Mouse (Mus musculus) mature B cell (primary cell): ENCODE results near the gene P2ry6.

ENCODE experiments used
- in situ Hi-C: fragments of 300-500 bp; cut with MboI; formaldehyde crosslinking; loops from 2 replicates; pipeline ENCODE4 v1.14.3; 2019

P2ry6 gene

DNA sequence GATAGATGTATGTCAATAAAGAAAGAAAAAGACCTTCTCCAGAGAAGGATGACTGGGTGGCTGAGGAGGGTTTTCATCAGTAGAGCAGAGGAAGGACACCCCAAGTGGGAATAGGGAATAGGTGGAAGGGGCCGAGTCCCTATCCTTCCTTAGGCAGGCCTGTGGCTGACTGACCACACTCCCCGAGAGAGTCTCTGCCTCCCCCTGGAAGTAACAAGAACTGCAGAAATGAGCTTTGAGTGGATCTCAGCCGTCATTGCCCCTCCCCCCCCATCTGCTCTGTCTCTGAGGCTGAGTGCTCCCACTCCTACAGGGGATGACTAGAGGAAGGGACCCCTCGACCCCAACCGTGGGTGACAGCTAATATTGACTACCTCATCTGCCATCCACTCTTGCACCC, 33.3 kb downstream of the P2ry6 start:
- in situ Hi-C loops, result no loop called here

DNA sequence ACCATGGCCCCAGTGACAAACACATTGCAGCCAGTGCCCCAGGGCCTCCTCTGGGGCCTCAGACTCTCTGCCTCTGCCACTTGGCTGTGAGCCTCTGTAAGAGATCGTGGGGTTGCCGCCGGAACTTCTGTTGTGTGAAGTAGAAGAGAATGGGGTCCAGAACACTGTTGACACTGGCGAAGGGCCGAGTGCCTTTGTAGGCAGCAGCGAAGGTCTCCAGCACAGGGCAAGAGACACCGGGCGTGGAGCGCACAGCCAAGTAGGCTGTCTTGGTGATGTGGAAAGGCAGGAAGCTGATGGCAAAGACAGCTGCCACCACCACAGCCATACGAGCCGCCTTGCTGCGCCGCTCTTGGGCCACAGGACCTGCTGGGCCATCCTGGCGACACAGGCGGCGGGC, 36.3 kb downstream of the P2ry6 start:
- in situ Hi-C loops, result no loop called here

DNA sequence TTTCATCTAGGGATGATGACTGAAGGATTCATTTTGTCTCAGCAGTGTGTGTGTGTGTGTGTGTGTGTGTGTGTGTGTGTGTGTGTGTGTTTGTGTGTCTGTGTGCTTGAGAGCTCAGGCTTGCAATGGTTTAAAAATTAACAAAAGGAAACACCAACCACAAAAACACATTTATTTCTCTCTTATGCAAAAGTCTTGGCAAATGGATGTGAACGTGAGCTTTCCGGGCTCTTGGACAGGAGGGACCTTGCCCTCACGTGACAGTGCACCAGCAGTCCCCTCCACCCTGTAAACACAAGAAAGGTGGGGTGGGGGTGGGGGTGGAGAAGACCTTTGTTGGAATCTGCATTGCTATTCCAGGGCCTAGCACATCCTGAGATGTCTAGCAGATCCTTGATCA, 37.0 kb downstream of the P2ry6 start:
- in situ Hi-C loops, result no loop called here

DNA sequence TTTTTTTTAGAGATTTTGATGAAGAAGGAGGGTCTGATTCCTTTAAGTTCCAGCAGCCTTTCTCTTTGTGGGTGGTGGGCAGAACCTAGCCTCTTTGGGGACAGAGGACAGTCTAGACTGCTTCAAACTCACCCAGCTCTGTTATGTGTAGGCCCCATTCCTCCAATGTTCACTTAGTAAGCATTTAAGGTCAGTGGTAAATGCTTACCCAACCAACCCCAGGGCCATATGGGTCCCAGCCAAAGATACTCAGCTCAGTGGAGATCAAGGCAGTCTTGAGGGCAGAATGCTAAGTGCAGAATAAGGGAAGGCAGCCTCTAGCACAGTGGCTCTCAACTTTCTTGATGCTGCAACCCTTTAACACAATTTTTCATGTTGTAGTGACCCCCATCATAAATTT, 40.9 kb downstream of the P2ry6 start:
- in situ Hi-C loops, result no loop called here

DNA sequence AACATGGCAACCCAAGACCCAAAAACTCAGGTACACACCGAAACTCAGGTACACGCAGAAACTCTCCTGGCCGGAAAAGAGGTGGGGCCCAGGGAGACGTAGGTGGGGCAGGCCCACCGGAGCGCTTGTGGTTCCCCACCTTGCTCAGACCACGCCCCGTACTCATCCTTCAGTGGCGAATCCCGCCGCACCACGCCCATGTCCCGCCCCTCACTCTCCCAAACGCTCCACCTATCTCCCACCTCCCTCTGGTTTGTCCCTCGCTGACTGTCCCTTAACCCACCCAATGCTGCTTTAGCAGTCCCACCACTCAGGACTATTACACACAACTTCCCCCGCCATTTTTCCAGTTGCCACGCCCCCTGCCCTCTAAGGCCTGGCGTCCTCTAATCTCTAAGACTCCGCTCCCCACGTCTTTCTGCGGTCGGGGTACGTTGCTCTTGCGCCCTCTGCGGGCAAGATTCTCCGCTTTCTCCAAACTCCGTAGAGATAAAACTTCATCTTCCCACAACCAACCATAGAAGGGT, 41.9 kb downstream of the P2ry6 start:
- in situ Hi-C loops, result no loop called here

DNA sequence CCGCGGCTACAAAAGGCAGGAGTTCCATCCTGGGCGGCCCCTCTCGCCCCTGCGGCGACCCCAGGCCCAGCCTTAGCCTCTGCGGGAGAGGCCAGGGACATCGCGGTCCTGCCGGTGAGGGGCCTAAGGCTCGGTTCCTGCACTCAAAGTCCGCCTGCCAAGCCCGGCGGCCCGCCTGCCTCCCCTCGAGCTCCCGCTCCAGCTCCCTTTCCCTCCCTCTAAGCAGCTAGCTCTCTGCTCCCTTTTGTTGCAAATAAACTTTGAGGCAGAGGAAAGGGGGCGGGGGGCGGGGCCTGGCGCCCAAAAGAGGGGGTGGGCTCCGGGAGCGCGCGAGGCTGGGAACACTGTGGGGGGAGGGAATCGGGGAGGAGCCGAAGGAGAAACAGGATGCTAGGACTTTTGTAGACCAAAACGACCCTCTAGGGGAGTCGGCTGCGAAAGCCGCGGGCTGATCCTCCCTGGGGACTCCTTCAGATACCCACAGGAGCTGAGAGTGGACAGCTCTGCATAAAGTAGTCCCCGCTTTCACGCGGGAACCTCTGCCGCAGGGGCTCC, 42.4 kb downstream of the P2ry6 start, which contains the start of gene Arhgef17:
Gene Arhgef17 (minus strand): TSS at position 182 of the 555 bp plus-strand sequence.
- in situ Hi-C loops, result no loop called here

DNA sequence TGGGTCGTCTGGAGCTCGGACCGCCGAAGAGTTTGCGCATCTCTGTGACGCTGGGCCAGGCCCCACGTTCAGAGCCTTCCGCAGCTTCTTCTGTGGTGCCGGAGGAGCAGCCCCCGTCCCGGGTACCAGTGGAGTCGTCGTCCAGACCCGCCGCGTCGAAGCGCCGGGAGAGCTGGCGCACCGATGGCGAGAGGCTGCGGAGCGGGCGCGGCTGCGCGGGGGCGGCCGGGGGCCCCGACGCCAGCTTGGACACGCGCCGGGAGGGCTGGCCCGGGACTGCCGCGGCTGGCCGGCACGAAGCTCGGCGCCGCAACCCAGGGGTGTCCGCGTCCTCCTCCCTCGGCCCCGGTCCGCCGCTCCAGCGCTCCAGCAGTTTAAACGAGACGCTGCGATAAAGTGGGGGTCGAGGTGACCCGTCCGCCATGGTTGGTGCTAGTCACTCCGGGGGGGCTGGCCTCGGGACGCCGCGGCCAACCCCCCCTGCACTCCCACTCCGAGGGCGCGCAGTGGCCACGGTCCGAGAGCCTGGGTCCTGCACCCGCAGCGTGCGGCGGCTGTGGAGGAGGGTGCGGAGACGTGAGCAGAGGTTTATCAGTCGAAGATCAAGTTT, 43.0 kb downstream of the P2ry6 start:
- in situ Hi-C loops, result no loop called here

DNA sequence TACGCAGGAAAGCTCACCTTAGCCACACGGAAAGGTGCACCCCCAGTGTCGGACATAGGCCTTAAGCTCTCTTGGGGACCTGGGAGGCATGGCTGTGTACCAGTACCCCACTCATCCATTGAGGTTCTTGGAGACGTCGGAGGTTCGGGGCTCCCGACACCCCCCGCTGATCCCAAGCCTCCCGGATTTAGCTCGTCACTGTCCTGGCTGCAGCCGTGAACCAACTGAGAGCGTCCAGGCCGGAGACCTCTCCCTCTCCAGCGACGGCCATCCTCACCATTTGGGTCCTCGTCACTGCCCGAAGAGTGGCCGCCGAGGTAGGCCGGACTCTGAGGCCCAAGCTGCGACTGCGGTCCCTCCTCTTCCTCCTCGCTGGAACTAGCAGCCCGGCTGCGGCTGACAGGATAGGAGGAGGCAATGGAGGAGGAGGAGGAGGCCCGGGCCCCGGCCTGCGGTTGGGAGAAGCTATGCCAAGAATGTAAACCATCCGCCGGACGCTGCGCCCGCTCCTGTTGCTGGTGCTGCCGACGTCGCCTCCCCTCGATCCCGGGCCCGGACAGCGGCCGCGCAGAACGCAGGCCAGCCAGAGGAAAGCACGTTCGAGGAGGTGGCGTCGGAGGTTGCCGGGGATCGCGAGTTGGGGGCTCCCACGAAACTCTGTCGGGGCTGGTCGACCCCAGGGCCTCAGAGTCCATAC, 43.7 kb downstream of the P2ry6 start:
- in situ Hi-C loops, result no loop called here

DNA sequence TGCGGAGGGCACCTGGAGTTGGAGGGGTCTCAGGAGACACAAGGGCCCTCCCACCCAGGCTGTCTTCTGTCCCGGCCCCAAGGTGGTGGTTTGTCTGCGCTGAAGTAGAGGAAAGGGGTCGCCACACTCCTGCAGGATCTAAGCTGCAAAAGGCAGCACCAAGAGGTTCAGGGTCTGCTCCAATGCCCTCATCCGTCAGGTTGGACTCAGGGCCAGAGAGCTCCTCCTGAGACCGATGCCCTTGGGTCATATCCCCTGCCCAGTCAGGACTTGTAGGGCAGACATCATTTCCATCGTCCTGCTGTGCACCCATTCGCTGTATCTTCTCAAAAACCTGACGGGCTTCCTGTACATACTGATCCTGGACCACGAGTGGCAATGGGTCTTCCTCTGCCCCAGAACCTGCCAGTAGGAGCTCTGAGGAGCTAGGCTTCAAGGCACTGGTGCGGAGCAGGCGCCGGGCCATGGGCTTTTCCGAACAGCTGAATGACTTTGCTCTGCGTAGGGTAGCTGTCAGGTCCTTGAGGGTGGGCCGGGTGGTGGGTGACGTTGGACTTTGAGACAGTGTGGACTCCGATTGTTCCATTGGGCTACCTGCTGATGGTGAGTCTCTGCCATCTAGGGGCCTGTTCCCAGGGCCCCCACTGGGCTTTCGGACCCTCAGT, 44.7 kb downstream of the P2ry6 start:
- in situ Hi-C loops, result no loop called here

DNA sequence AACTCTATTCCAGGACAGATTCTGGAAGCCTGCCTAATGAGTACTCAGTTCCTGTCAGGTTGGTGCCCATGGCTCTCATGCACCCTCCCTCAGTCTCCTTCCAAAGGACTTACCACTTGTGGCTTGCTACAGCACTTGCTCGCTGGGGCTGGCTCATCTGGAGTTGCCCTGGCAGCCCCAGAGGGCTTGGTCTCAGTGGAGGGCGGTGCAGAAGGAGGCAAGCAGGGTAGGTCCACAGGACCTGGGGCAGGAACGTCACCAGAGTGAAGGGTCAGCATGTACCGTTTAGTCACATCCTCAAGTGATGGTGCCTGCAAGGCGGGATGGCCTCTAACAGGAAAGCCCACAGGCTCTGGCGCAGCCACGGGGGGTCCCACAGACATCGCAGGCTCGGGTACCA, 46.0 kb downstream of the P2ry6 start:
- in situ Hi-C loops, result no loop called here

DNA sequence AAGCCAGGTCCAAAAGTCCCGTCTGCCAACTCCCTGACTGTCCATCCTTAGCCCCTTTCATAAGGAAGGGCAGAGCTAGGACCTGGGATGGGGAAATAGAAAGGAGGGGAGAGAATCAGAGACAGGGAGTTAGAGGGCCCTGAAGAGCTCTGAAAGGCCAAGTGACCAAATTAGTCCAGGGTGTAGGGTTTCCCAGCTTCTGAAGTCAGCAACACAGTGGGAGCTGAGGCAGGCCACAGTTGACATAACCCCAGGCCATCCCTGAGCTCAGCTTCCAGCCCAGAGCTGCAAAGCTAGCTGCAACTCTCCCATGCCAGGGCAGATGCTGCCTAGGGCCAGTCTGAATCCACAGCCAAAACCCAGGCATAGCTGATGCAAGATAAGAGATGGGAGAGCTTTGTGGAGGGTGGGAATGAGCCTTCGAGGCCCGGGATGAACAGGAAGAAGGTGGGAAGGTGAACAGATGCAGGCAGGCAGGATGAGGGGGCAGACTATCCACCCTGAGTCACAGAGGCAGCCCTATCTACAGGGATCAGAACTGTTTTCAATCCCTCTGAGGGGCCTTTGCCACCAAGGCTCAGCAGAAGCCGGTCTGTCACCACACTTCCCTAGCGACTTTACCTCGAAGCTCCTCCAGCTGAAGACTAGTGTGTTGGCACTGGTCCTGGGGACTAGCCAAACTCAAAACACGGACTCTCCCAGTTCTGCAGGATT, 47.0 kb downstream of the P2ry6 start:
- in situ Hi-C loops, result no loop called here

DNA sequence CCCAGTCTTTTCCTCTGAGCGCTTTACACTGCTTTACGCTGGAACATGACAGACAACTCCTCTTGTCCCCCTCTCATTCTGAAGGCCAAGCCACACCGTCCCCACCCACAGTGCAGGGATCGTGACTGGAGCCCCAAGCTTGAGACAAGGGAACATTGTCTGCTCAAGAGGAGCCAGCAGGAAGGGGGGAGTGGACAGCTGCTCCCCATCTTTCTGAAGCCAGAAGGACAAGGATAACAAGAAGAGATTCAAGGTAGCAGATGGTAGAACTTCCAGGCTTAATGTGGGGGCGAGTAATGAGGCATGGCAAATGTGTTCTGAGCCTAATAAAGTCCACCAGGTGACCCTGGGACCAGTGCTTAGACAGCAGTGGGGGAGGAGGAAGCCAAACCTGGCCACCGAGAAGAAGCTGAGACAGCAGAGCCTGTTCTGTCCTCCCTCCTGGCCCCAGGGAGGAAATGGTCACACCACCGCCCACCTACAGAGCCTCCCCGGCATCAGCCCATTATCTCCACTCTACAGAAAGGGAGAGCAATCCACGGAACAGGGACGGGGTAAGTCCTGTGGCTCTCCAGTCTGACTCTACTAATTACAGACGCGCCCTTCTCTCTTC, 48.0 kb downstream of the P2ry6 start:
- in situ Hi-C loops, result no loop called here

DNA sequence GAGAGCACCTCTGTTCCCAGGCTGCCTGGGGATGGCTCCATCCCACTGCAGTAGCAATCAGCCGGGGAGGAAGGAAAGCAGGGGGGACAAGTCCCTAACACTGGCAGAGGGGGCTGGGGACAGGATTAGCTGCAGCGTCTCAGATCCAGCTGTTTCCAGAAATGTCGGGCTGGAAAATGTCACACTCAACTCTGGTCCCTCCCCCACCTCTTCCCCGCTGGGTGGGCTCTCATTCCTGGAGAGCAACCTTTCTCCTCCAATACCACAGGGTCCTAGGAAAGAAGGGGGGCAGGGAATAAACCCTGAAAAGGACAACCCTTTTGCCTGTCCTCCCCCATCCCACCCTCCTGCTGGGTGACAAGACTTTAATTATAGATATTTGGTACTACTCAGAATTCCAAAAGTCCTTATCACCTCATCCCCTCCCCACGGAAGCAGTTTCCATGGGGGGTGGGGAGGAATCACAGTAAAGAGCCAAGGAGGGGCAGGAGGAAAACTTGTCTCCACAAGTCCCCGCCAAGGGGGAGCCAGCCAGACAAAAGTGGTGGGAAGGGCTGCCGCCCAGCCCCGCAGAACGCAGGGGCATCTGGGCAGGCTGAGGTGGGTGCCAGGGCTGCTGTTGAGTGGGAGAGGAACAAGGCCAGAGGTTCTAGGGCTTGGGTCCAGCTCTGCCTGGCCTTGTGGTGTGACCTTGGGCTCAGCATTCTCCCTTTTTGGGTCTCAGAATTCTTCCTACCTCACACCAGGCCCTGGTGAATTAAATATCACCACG, 49.6 kb downstream of the P2ry6 start:
- in situ Hi-C loops, result no loop called here

DNA sequence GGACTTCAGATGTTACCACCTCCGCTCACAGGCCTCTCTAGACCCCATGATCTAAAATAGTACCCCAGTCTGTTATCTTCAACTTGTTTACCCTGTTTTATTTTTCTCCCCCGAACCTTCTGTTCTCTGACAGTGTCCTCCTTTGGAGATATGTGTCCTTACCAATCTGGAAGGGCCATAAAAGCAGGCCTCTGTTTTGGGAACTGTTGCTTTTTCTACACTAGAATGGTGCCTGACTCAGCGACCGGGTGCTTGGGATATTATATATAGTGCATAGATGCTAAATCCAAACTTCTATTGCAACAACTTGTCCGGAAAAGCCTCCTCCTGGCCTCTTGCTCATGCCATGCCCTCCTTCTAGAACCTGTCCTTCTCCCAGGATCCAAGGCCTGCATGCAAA, 50.2 kb downstream of the P2ry6 start:
- in situ Hi-C loops, result no loop called here

DNA sequence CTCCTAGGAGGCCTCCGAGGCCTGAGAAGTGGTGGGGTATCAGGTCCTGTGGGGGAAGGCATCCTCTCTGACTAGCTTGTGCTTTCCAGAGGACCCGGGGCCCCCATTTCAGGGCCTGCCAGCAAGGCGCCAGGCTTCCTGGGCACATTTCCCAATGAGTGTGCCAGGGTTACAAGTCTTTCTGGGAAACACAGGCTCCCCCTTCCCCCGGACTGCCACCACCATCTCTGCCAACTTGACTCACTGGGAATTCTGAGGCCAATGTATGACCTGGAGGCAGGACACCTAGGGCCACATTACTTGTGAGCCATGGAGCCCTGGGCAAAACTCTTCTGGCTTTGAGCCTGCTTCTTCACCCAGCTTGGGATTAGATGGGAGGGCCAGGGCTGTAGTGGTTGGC, 51.5 kb downstream of the P2ry6 start:
- in situ Hi-C loops, result no loop called here

DNA sequence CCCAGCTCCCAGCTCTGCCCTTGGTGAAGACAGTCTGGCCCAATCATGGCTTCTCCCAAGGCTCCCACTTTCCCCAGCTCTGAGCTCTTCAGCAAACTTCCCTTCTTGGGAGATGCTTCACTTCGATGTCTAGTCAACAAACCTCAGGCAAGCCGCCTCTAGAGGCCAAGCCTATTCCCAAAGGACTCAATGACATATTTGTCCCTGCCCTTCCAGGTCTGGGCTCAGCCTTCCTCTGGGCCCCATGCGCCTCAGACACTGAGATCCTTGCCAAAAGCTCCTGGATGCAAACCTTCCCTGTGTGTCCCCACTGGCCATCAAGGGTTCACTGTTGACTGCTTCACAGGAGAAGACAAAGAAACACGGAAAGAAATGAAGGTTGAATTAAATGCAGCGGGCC, 53.2 kb downstream of the P2ry6 start:
- in situ Hi-C loops, result no loop called here

DNA sequence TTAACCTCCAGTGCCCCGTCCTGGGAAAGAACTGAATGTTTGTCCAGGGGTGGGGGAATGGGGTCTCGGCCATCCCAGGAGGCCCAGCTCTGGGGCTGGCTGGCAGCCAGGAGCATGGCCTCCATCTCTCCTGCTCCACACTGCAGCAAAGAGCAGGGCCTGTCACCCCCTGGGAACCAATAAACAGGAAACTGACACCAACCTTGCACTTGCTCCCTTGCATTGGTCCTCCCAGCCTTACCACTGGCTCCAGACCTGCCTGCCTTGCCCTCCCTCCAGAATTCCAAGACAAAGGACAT, 54.7 kb downstream of the P2ry6 start:
- in situ Hi-C loops, result no loop called here

DNA sequence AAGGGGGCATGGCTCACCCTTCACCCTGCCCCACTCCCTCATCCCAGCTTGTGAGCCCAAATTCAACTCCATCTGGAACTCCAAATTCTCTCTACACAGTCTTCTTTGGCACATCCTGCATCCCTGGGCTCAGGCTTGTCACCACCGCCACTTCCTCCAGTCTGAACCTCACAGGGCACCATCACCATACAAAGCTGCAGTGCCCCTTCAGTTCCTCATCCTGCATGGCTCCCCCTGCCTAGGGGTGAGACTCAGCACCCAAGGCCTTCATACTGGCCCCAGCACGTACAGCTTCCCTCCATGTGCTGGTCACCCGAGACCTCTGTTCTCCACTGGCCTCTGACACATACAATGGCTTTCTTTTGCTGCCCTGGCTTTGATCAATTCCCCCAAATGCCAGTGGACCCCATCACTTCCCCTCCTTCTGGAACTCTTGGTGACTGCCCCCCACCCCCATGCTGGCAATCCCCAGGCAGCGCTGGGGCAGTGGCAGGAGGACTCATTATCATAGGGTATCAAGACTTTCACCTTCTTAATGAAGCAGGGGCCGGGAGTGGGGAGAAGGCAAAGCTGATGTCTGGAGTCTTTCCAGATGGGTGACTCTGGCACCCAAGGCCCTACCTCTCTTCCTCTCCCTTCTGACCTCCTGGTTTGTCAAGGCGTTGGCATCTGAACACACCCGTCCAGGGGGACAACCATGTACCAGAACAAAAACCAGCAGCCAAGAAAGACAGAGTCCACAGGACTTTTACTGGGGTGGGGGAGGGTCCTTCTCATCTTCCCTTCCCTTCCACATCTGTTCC, 55.2 kb downstream of the P2ry6 start:
- in situ Hi-C loops, result no loop called here

DNA sequence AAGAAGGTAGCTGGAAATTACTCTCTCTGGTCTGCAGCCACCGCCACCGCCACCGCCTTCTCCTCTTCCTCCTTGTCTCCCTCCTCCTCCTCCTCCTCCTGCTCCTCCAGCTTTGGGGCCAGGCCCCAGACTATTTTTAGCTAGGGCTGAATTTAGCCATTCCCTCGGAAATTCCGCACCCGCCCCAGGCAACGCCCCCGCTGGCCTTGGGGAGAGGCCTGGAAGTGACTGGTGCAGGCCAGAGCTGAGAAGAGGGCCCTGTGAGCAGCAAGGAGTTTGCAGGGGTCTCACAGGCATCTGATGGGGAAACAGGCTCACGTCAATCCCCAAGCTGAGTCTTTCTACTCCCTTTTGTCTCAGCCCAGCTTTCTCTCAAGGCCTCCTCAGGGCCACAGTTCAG, 56.3 kb downstream of the P2ry6 start:
- in situ Hi-C loops, result no loop called here

DNA sequence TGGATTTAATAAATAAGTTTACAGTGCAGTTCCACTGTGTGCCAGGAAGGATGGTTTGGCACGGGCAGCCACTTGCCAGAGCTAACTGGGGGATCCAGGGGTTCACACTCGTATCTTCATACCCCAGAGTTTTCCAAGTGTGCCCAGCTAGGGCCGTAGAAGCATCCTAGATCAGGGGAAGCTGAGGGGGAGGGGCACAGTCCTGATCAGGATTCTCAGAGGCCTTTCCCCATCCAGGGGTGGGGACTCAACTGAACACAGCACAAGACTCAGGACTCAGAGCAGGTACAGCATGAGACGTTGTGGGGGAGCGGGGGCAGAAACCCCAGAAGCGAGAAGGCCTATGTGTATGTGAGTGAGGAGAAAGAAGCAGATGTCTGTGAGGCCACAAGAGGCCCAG, 56.7 kb downstream of the P2ry6 start:
- in situ Hi-C loops, result no loop called here
